Mouse (Mus musculus): ENCODE measurements around the gene Clk2.

DNA sequence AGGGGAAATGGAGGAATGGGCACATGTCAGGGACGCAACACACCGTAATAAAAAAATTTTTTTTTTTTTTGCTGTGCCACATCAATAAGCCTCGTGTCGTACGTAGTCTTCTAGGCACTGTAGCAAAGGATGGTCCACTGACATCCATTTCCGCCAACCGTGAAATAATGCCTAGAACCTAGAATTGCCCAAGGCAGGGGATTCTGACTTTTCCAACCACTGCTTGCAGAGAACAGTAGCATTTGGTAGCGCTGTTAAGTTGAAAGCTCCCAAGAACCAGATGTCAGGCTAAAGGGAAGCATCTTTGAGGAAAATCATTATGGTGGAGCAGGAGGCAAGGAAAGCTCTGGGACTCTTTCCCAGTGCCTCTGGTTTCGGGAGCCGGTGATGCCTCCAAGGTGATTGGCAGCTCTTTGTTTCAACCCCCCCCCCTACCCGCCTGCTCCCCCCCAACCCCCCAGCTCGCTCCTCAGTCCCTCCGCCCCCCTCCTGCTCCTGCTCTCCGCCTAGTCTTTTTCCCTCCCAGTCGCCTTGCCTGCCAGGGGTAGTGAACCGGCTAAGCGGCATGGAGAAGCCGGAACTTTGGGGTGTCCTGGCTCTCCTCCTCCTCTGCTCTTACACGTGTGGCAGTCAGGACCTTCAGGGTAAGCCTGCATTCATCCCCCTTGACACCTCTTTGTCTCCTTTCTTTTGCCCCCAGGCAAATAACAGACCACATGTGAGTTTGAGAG lies 50.3 kb downstream of the Clk2 start, which contains the start of gene Thbs3:
- TF ChIP-seq POLR2A (IDR thresholded peaks at IDR 0.05; ENCODE audit: insufficient read depth, low read length) (no peak), CTCF (IDR thresholded peaks at IDR 0.05; ENCODE audit: low read depth, low read length) (no peak), EP300 (IDR thresholded peaks at IDR 0.05; ENCODE audit: insufficient read depth, low read depth, low read length) (no peak)

Data from ES-Bruce4 (cell line).